In genomic region chr14:105164793-105165192, GRCm38 (mm10) we compare ENCODE assay signal across 12 mouse cellular contexts. TPM values are rescaled to one million over a fixed set of nuclear protein-coding genes. Genes with fewer than 3 reads are reported as not detected.
DNase-seq lines count a peak whose midpoint lies in the region; ATAC-seq lines count a peak whose summit lies in the region.
"Had no signal": no experiment of that assay in that cellular context is flagged by ENCODE, and none has a peak within 500 bp of the region (broad histone marks: within the 10 kb centered on the region; RNA-seq: fewer than 3 reads in every experiment).

No protein-coding gene starts in this region.

- H3K36me3 ChIP-seq in forebrain, embryonic 16.5 days (ENCODE audit: control insufficient read depth, insufficient read depth), result no peaks in the 10 kb centered on the region
- H3K36me3 ChIP-seq: lung, embryonic 15.5 days had no signal

- WGBS in forebrain, embryonic 16.5 days, result 66% methylated on average over 4 of the region's 4 CpGs

- peak; percentile 94 for ATAC-seq in common myeloid progenitor, adult 5-6 weeks (replicated peaks; ENCODE audit: low read depth, poor library complexity, severe bottlenecking)
- peak; percentile 82 for ATAC-seq in monocyte, adult 5-6 weeks (replicated peaks; ENCODE audit: insufficient number of reproducible peaks, low FRiP score, low TSS enrichment, poor library complexity, severe bottlenecking)
- ATAC-seq in forebrain, embryonic 16.5 days, result no peak

- H3K9ac ChIP-seq in forebrain, embryonic 16.5 days (replicated peaks; ENCODE audit: low read depth, low read length), result no peak overlapping the region
- H3K9ac ChIP-seq: lung, embryonic 15.5 days had no signal

- no peaks in the 10 kb centered on the region for H3K4me1 ChIP-seq in forebrain, embryonic 16.5 days (replicated peaks; ENCODE audit: control insufficient read depth, insufficient read depth, low read length)

- H3K27me3 ChIP-seq in forebrain, embryonic 16.5 days (replicated peaks; ENCODE audit: control insufficient read depth, insufficient read depth, low read length), result no peaks in the 10 kb centered on the region
- H3K27me3 ChIP-seq: lung, embryonic 15.5 days had no signal

- H3K4me2 ChIP-seq in forebrain, embryonic 16.5 days (ENCODE audit: low read length), result no peak overlapping the region
- H3K4me2 ChIP-seq: lung, embryonic 15.5 days had no signal

- no peak overlapping the region for H3K4me3 ChIP-seq in forebrain, embryonic 16.5 days (replicated peaks; ENCODE audit: low read length)
- H3K4me3 ChIP-seq: lung, embryonic 15.5 days had no signal

- no peak overlapping the region for H3K27ac ChIP-seq in forebrain, embryonic 16.5 days (ENCODE audit: low read length)
- H3K27ac ChIP-seq: lung, embryonic 15.5 days had no signal

- no peaks in the 10 kb centered on the region for H3K9me3 ChIP-seq in forebrain, embryonic 16.5 days (ENCODE audit: control insufficient read depth, low read length)
- H3K9me3 ChIP-seq: lung, embryonic 15.5 days had no signal

- DNase-seq in lung, postnatal 25 days (ENCODE audit: low spot score), result peak; percentile 26
- no peak for DNase-seq in lung, postnatal 14 days
- DNase-seq in CD4-positive, CD25-positive, alpha-beta regulatory T cell, adult 2 months (ENCODE audit: low read depth, low spot score), result peak; percentile 18
- DNase-seq in adrenal gland, postnatal 36 days, result no peak
- no peak for DNase-seq in adipocyte (ENCODE audit: low spot score)
- DNase-seq: cerebellum, postnatal 14 days; layer of hippocampus, adult 9-11 months; retina, postnatal 1 day had no signal

RNA-seq across cellular contexts. Expression of gene Rbm26, which starts 12.3 kb away (rescaled TPM):
- total RNA-seq in common myeloid progenitor, adult 5-6 weeks (2017), result 80.4 and 89.3 TPM in 2 replicates
- total RNA-seq in monocyte, adult 5-6 weeks (2017), result 50.2 to 86.3 TPM (median 51.0 TPM) in 3 replicates
- polyA plus RNA-seq in forebrain, embryonic 16.5 days (2015; fragmentation: Nextera tagmentation; extraction: Ambion mirVana), result 32.2 and 38.2 TPM in 2 replicates
- total RNA-seq in adrenal gland, postnatal 36 days (2021), result 10 to 100 TPM; 39.0 to 48.7 TPM

Comparison
In these comparisons a context has a peak if more than half of its experiments do, and no peak if none do; other contexts are left out.
1. DNase-seq: peak in lung, postnatal 25 days (single experiment) and CD4-positive, CD25-positive, alpha-beta regulatory T cell, adult 2 months (single experiment); none in lung, postnatal 14 days (single experiment), adrenal gland, postnatal 36 days (0 of 2) and adipocyte (single experiment).